Mouse (Mus musculus) left cerebral cortex, adult 6 months (tissue): Measurements from ENCODE around the gene Hist1h2ae. TPM values are rescaled to one million over a fixed set of nuclear protein-coding genes. Genes with fewer than 3 reads are reported as not detected.

ENCODE experiments used
- long read RNA-seq, 2 experiments: library from polyadenylated mRNA; unstranded; transcript quantifications; one replicate each; pipeline ENCODE4 v2.0.0; 2019 to 2020
- polyA plus RNA-seq: library from polyadenylated mRNA; unstranded; fragments of <200 nt; fragmentation: Nextera tagmentation; gene quantifications from 2 replicates; pipeline ENCODE4 v1.2.3, GENCODE M21; 2021

Hist1h2ae gene
- polyA plus RNA-seq, result 4.0 and 7.7 TPM in 2 replicates
- long read RNA-seq, experiment 1, result 0 reads
- long read RNA-seq, experiment 2, partial matches to known transcripts, result 0 of 2 reads
- long read RNA-seq, experiment 2, other reads (novel, unspliced or antisense), result 0 of 2 reads

DNA sequence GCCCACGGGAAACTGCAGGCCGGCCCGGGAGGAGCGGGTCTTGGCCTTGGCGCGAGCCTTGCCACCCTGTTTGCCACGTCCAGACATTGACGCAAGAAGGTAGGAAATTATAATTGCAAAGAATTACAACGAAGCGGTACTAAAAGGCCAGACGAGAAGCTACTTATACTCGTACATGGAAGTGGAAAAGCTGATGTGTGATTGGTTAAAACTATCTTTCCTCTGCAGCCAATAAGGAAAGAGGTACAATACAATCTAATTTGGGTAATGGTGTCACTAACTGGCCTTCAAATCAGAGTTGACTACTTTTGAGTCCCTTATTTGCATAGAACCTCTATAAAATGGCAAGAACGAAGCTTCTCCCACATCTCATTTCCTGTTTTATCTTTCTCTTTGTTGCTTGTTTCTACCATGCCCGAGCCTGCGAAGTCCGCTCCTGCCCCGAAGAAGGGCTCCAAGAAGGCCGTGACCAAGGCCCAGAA, at the start of gene Hist1h2ae, which contains the start of gene Hist1h2bg:
Gene Hist1h2ae, minus strand, starts transcription at position 199 of the 482 bp plus-strand sequence.
Gene Hist1h2bg, plus strand, starts transcription at position 375 of the 482 bp plus-strand sequence.

DNA sequence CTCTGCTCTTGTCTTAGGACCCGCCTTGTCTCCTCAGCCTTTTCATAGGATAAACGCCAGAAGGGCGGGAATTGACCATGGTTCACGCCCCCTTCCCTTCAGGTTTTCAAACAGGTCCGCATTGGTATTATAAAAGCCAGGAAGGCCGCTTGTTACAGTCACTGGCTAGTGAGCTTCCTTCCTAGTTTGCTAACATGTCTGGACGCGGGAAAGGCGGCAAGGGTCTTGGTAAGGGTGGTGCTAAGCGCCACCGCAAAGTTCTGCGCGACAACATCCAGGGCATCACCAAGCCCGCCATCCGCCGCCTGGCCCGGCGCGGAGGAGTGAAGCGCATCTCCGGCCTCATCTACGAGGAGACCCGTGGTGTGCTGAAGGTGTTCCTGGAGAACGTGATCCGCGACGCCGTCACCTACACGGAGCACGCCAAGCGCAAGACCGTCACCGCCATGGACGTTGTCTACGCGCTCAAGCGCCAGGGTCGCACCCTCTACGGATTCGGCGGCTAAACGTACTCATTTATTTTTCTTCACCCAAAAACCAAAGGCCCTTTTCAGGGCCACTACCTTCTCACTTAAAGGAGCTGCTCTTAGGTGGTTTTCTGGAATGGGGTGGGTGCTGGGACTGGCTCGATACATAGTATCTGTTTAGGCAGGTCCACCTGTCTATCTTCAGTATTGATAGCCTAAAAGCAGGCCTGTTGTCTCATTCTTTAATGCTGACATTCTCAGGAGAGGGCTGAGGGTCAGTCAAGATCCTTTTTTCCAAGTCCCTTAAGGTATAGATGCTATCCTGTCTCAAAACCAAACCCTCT, 10.6 kb upstream of the Hist1h2ae start, which contains the start of gene Hist1h4d:
Gene Hist1h4d, plus strand, starts transcription at position 191 of the 811 bp plus-strand sequence.

DNA sequence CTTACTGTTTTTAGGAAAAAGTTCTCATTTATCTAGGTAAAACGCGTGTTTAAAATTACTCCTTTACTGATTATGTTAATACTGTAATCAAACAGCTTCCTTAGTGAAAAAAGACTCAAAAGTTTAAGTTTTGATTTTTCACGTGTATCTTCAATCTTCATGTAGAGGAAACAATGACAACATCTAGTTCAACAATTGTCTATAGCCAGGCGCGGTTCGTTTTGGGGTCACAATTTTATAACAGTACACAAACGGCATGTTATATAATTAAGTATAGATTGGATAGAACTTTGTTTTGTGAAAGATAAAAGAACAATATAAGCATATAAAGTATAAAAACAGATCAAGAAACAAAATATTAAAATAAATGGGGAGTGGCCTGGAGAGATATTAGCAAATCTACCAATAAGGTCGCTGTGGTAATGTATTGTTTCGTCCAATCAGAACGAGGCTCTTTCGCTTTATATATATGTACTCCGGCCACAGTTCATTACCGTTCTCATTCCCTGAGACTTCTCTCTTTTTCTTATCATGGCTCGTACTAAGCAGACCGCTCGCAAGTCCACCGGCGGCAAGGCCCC, 4.3 kb upstream of the Hist1h2ae start, which contains the start of gene Hist1h3d:
Gene Hist1h3d, plus strand, starts transcription at position 493 of the 581 bp plus-strand sequence.

DNA sequence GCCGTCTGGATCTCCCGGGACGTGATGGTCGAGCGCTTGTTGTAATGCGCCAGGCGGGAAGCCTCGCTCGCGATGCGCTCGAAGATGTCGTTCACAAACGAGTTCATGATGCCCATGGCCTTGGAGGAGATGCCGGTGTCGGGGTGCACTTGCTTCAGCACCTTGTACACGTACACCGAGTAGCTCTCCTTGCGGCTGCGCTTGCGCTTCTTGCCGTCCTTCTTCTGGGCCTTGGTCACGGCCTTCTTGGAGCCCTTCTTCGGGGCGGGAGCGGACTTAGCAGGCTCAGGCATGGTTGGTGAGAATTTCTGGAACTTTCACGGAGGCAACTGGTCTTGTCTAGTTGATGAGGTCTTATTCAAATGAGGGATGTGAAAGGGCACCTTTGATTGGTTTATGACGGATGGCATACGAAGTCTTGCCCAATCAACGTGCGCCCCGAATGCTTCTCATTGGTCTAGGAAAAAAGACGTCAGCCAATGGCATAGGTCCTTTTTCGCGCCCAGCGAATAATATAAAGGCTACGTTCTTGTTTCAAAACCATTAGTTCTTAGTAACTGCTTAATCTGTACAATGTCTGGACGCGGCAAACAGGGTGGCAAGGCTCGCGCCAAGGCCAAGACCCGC, 3.0 kb upstream of the Hist1h2ae start, which contains the start of the genes Hist1h2bf and Hist1h2ad:
Gene Hist1h2bf, minus strand, starts transcription at position 299 of the 627 bp plus-strand sequence.
Gene Hist1h2ad, plus strand, starts transcription at position 484 of the 627 bp plus-strand sequence.

DNA sequence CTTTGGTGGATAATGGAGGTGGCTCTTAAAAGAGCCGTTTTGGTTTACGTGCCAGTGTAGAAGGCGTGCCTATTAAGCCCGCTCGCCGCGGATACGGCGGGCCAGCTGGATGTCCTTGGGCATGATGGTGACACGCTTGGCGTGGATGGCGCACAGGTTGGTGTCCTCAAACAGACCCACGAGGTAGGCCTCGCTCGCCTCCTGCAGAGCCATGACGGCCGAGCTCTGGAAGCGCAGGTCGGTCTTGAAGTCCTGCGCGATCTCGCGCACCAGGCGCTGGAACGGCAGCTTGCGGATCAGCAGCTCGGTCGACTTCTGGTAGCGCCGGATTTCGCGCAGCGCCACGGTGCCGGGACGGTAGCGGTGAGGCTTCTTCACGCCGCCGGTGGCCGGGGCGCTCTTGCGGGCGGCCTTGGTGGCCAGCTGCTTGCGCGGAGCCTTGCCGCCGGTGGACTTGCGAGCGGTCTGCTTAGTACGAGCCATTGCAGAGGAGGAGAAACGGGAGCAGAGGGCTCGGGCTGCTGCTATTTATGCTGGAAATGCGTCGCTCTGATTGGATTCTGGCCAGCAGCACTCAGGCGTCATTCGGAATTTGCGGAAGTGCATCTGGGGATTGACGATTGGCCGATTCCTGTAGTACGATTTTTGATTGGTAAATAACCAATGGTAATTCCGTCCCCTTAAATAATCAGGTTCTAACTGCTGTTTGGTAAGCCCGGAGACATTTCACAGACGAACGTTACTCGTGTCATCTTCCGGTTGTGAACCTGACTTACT, 8.9 kb downstream of the Hist1h2ae start, which contains the start of gene Hist1h3e:
Gene Hist1h3e, minus strand, starts transcription at position 487 of the 777 bp plus-strand sequence.

DNA sequence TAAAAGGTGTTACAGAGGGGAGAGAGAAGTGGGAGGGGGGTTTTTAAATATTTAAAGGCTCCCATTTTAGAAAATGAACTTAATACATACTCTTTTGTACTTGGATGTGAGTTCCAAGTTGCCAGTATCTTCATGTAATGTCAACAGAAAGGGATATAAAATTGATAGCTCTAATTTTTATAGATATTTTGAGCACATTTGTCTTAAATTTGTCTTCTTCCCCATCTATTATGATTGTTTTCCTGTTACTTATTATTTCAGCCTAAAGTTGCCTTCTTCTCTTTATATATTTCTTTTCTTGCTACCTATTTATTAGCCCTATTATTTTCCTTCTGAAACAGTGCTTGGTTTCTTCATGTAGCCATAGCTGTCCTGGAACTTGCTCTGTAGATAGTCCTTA, 18.1 kb downstream of the Hist1h2ae start, which contains the start of gene Hist1h1d:
Gene Hist1h1d, plus strand, starts transcription at position 301 of the 400 bp plus-strand sequence.

DNA sequence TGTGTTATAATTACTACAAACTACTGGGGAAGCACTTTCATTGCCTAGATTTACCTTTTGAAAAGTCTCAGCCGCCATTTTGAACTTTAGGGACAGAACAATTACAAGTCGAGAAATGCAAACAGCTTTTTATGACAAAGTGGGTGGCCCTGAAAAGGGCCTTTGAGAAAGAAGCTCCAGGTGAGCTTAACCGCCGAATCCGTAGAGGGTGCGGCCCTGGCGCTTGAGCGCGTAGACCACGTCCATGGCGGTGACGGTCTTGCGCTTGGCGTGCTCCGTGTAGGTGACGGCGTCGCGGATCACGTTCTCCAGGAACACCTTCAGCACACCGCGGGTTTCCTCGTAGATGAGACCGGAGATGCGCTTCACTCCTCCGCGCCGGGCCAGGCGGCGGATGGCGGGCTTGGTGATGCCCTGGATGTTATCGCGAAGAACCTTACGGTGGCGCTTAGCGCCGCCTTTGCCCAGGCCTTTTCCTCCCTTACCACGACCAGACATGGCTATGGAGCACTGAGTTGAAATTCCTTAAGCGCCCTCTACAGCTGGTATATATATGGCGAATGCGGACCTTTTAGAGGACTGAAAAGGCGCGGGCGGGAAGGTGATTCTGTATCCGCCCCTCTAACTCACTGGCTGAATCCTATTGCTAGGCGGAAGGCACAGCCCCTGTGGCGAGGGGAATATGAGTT, 19.7 kb downstream of the Hist1h2ae start, which contains the start of gene Hist1h4f:
Gene Hist1h4f, minus strand, starts transcription at position 503 of the 689 bp plus-strand sequence.

DNA sequence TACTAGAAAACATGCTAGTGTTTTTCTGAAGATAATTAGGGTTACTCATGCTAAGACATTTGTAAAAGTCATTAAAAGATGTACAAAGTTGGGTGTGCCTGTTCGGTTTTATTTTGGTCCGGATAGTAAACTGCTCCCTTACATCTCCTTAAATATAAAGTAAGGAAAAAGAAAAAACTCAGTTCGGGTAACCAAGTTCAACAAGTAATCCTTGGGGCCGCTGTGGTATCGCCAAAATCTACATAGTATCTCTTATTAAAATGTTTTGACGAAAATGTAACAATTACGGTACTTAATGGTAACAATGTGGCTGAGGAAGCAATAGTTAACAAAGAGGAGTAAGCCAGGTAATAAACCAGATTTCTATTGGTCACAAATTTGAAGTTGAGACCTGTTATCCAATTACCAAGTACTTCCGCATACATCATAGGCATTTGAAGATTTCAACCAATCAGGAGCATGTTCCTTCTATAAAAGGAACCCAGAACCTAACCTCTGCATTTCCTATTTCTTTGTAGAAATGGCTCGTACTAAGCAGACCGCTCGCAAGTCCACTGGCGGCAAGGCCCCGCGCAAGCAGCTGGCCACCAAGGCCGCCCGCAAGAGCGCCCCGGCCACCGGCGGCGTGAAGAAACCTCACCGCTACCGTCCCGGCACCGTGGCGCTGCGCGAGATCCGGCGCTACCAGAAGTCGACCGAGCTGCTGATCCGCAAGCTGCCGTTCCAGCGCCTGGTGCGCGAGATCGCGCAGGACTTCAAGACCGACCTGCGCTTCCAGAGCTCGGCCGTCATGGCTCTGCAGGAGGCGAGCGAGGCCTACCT, 26.8 kb downstream of the Hist1h2ae start, which contains the start of gene Hist1h3f:
Gene Hist1h3f, plus strand, starts transcription at position 88 of the 822 bp plus-strand sequence.

DNA sequence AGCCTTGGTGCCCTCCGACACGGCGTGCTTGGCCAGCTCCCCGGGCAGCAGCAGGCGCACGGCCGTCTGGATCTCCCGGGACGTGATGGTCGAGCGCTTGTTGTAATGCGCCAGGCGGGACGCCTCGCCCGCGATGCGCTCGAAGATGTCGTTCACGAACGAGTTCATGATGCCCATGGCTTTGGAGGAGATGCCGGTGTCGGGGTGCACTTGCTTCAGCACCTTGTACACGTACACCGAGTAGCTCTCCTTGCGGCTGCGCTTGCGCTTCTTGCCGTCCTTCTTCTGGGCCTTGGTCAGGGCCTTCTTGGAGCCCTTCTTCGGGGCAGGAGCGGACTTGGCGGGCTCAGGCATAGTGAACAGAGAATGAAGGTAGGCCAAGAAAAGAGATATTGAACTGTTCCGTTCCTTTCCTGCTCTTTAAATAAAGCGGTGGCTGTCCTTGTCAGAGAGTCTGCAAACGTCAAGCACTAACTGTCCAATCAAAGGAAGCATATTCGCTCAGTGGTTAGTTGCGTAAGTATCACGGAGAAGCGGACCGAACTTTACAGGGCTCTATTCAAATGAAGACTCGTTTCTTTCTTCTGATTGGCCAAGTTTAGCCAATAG, 27.9 kb downstream of the Hist1h2ae start, which contains the start of gene Hist1h2bh:
Gene Hist1h2bh, minus strand, starts transcription at position 394 of the 609 bp plus-strand sequence.

DNA sequence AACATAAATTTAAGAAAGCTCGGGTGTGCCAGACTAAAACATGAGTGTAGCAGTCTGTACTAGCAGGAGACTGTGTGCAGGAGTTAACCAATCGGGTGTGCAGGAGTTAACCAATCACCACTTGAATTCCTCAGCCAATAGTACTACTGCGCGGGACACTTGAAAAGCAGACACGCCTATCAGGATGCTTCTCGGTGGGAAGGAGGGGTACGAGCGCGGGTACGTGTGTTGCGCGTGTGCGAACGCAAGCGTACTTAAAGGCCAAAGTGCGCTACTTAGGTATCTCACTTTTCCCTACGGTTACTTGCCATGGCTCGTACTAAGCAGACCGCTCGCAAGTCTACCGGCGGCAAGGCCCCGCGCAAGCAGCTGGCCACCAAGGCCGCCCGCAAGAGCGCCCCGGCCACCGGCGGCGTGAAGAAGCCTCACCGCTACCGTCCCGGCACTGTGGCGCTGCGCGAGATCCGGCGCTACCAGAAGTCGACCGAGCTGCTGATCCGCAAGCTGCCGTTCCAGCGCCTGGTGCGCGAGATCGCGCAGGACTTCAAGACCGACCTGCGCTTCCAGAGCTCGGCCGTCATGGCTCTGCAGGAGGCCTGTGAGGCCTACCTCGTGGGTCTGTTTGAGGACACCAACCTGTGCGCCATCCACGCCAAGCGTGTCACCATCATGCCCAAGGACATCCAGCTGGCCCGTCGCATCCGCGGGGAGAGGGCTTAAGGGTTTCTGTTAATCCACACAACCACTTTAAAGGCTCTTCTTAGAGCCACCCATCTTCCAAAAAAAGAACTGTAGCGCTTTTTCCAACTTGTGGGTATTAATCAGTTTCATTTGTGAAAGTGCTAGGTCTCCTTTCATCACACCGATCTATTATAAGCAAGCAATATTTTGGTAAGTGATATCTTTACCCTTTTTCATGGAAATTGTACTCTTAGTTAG, 35.6 kb downstream of the Hist1h2ae start, which contains the start of gene Hist1h3g:
Gene Hist1h3g, plus strand, starts transcription at position 286 of the 939 bp plus-strand sequence.

DNA sequence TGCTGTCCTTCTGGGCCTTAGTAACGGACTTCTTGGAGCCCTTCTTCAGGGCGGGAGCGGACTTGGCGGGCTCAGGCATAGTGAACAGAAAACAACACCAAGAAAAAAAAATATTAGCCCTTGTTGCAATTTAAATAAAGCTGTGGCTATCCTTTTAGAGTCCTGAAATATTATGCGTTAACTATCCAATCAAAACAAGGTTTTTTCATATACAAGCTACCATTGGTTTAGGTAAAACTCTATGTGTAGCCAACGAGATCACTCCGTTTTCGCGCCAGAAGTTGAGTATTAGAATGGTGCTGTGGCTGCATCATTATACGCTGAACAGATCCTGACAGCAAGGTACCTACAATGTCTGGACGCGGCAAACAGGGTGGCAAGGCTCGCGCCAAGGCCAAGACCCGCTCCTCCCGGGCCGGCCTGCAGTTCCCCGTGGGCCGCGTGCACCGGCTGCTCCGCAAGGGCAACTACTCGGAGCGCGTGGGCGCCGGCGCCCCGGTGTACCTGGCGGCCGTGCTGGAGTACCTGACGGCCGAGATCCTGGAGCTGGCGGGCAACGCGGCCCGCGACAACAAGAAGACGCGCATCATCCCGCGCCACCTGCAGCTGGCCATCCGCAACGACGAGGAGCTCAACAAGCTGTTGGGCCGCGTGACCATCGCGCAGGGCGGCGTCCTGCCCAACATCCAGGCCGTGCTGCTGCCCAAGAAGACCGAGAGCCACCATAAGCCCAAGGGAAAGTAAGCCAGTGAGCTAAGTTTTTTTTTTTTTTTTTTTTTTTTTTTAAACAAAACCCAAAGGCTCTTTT, 37.3 kb downstream of the Hist1h2ae start, which contains the start of gene Hist1h2af:
Gene Hist1h2af, plus strand, starts transcription at position 347 of the 808 bp plus-strand sequence.

DNA sequence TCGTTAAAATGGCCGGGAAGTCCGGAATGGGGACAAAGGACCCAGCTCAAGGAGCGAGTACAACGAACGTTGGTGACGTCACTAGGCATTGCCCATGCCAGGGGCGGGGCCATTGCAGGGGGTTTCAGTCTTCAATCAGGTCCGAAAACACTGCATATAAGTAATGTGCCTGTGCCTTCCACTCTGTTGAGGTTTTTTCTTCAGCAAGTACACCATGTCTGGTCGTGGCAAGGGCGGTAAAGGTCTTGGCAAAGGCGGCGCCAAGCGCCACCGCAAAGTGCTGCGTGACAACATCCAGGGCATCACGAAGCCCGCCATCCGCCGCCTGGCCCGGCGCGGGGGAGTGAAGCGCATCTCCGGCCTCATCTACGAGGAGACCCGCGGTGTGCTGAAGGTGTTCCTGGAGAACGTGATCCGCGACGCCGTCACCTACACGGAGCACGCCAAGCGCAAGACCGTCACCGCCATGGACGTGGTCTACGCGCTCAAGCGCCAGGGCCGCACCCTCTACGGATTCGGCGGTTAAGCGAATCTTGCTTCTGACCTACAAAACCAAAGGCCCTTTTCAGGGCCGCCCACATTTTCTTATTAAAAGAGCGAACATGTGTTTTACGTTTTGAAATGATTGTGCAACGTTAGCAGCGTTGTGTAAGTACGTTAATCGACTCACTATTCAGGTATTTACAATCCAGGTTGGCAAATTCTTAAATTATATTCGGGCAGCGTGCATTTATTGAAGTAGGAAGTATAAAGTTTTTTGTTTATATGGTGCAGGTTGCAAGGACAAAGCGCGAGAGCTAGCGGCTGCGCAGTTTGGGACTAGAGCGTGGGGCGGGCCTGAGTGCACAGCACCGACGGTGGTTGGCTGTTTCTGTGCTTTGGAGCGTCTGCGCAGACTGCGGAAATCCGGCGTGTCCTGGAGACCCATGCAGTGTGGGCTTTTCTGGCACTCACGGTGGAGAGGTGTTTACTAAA, 39.8 kb downstream of the Hist1h2ae start, which contains the start of gene Hist1h4h:
Gene Hist1h4h, plus strand, starts transcription at position 150 of the 975 bp plus-strand sequence.

